Mouse (Mus musculus) forebrain, embryonic 13.5 days (tissue): Measurements from ENCODE around the gene Cntnap2. TPM values are rescaled to one million over a fixed set of nuclear protein-coding genes. Genes with fewer than 3 reads are reported as not detected.

Source experiments
- ATAC-seq: fragments of 200-750 bp; cut with Nextera tagmentation; 2 replicates; pipeline ENCODE4 v1.8.0; 2017
- H3K27ac ChIP-seq: fragments of 300-500 bp; sonication (generic); 2 replicates; pipeline ENCODE4 v1.5.1; 2015; ENCODE audit warnings: inconsistent platforms, mild to moderate bottlenecking, moderate library complexity
- H3K27me3 ChIP-seq: fragments of 300-500 bp; sonication (generic); 2 replicates; pipeline ENCODE4 v1.6.1; 2015; ENCODE audit warnings: mild to moderate bottlenecking, inconsistent platforms
- H3K36me3 ChIP-seq: fragments of 300-500 bp; sonication (generic); 2 replicates; pipeline ENCODE4 v1.6.1; 2015; ENCODE audit warnings: mild to moderate bottlenecking, inconsistent platforms; ENCODE audit not compliant: poor library complexity, severe bottlenecking
- H3K4me1 ChIP-seq: fragments of 300-500 bp; sonication (generic); 2 replicates; pipeline ENCODE4 v1.6.1; 2015; ENCODE audit warnings: inconsistent platforms
- H3K4me2 ChIP-seq: fragments of 300-500 bp; sonication (generic); 2 replicates; pipeline ENCODE4 v1.6.1; 2015; ENCODE audit warnings: inconsistent platforms, mild to moderate bottlenecking, moderate library complexity
- H3K4me3 ChIP-seq: fragments of 300-500 bp; sonication (generic); 2 replicates; pipeline ENCODE4 v1.5.1; 2015; ENCODE audit warnings: mild to moderate bottlenecking, inconsistent platforms
- H3K9ac ChIP-seq: fragments of 300-500 bp; sonication (generic); 2 replicates; pipeline ENCODE4 v1.6.1; 2015; ENCODE audit warnings: mild to moderate bottlenecking, inconsistent platforms
- H3K9me3 ChIP-seq: fragments of 300-500 bp; sonication (generic); replicated peaks from 2 replicates; pipeline ENCODE4 v1.6.1; 2016; ENCODE audit warnings: inconsistent platforms
- WGBS: fragments of 180-500 bp; shearing (Covaris S2); methylation state at CpG from one replicate; pipeline ENCODE4 v1.1.7; 2015; 5-methylcytosine and 5-hydroxymethylcytosine counted together
- polyA plus RNA-seq: library from polyadenylated mRNA; unstranded; fragments of >200 nt; fragmentation: Nextera tagmentation; extraction: Ambion mirVana; gene quantifications from 2 replicates; pipeline ENCODE4 v1.2.1, GENCODE M21; 2015

Cntnap2 gene
- polyA plus RNA-seq, 1 experiment from 2014 or later, result 83.7 TPM

GRCm38 (mm10) chr6:45974471-45975154, 915.5 kb downstream of the Cntnap2 start:
- Histone ChIP-seq H3K27me3 (no peaks in the 10 kb centered on the region), H3K4me1 (0 out of 2 replicates have a peak, but pooled peaks cover 5% of the 10 kb centered on the region), H3K36me3 (no peaks in the 10 kb centered on the region), H3K9ac (no peak overlapping the region), H3K4me2 (no peak overlapping the region), H3K27ac (no peak overlapping the region), H3K9me3 (no peaks in the 10 kb centered on the region), H3K4me3 (no peak overlapping the region)
- 52% methylated on average over 6 of the region's 6 CpGs for WGBS
- ATAC-seq, result no peak

GRCm38 (mm10) chr6:45979171-45979570, 920.0 kb downstream of the Cntnap2 start:
- no peaks in the 10 kb centered on the region for H3K27me3 ChIP-seq
- H3K4me1 ChIP-seq, result 0 out of 2 replicates have a peak, but pooled peaks cover 5% of the 10 kb centered on the region
- no peak overlapping the region for H3K9ac ChIP-seq
- H3K27ac ChIP-seq, result no peak overlapping the region
- ATAC-seq, result no peak
- no peak overlapping the region for H3K4me2 ChIP-seq
- 88% methylated on average over 2 of the region's 2 CpGs for WGBS
- no peak overlapping the region for H3K4me3 ChIP-seq
- no peaks in the 10 kb centered on the region for H3K9me3 ChIP-seq
- H3K36me3 ChIP-seq, result no peaks in the 10 kb centered on the region

- H3K4me3 ChIP-seq, result no peak overlapping the region
- no peak overlapping the region for H3K27ac ChIP-seq
- H3K27me3 ChIP-seq, result no peaks in the 10 kb centered on the region
- no peak for ATAC-seq
- peaks cover 6% of the 10 kb centered on the region; the same call in 1 of the 2 replicates for H3K4me1 ChIP-seq
- H3K36me3 ChIP-seq, result no peaks in the 10 kb centered on the region
- H3K9me3 ChIP-seq, result no peaks in the 10 kb centered on the region
- H3K4me2 ChIP-seq, result no peak overlapping the region
- H3K9ac ChIP-seq, result no peak overlapping the region
- WGBS, result 78% methylated on average over 3 of the region's 3 CpGs
Observed at GRCm38 (mm10) chr6:45988051-45988450, 928.9 kb downstream of the Cntnap2 start.

GRCm38 (mm10) chr6:45991086-45991485, 931.9 kb downstream of the Cntnap2 start:
- WGBS, result 89% methylated on average over 1 of the region's 1 CpGs
- ATAC-seq, result no peak
- no peak overlapping the region for H3K27ac ChIP-seq

GRCm38 (mm10) chr6:46022515-46023143, 963.5 kb downstream of the Cntnap2 start:
- no peak for ATAC-seq
- Histone ChIP-seq H3K9ac (no peak overlapping the region), H3K27me3 (no peaks in the 10 kb centered on the region), H3K4me2 (no peak overlapping the region), H3K36me3 (no peaks in the 10 kb centered on the region), H3K9me3 (no peaks in the 10 kb centered on the region), H3K27ac (no peak overlapping the region), H3K4me3 (no peak overlapping the region), H3K4me1 (no peaks in the 10 kb centered on the region)
- WGBS, result 76% methylated on average over 2 of the region's 2 CpGs

More at GRCm38 (mm10) chr6:45991086-45991485, 931.9 kb downstream of the Cntnap2 start:
- no peaks in the 10 kb centered on the region for H3K36me3 ChIP-seq
- peaks cover 6% of the 10 kb centered on the region; the same call in 1 of the 2 replicates for H3K4me1 ChIP-seq
- no peaks in the 10 kb centered on the region for H3K27me3 ChIP-seq
- no peak overlapping the region for H3K9ac ChIP-seq
- no peak overlapping the region for H3K4me3 ChIP-seq
- H3K4me2 ChIP-seq, result no peak overlapping the region
- no peaks in the 10 kb centered on the region for H3K9me3 ChIP-seq

- Histone ChIP-seq H3K27ac (no peak overlapping the region), H3K4me3 (no peak overlapping the region)
Observed at GRCm38 (mm10) chr6:46031821-46032594, 972.9 kb downstream of the Cntnap2 start.

GRCm38 (mm10) chr6:46033108-46033507, 974.0 kb downstream of the Cntnap2 start:
- H3K4me2 ChIP-seq, result no peak overlapping the region
- peak; percentile 38; the same call in 1 of the 2 replicates for ATAC-seq
- no peaks in the 10 kb centered on the region for H3K36me3 ChIP-seq
- no peaks in the 10 kb centered on the region for H3K27me3 ChIP-seq
- 64% methylated on average over 2 of the region's 2 CpGs for WGBS
- H3K4me3 ChIP-seq, result no peak overlapping the region
- no peaks in the 10 kb centered on the region for H3K9me3 ChIP-seq
- no peaks in the 10 kb centered on the region for H3K4me1 ChIP-seq
- H3K27ac ChIP-seq, result no peak overlapping the region
- no peak overlapping the region for H3K9ac ChIP-seq

More at GRCm38 (mm10) chr6:46031821-46032594, 972.9 kb downstream of the Cntnap2 start:
- Histone ChIP-seq H3K9me3 (no peaks in the 10 kb centered on the region), H3K4me2 (no peak overlapping the region), H3K4me1 (no peaks in the 10 kb centered on the region), H3K9ac (no peak overlapping the region), H3K36me3 (no peaks in the 10 kb centered on the region), H3K27me3 (no peaks in the 10 kb centered on the region)
- WGBS, result 88% methylated on average over 2 of the region's 2 CpGs
- no peak for ATAC-seq

- H3K9me3 ChIP-seq, result no peaks in the 10 kb centered on the region
- no peak for ATAC-seq
- 91% methylated on average over 4 of the region's 4 CpGs for WGBS
- no peaks in the 10 kb centered on the region for H3K4me1 ChIP-seq
- H3K9ac ChIP-seq, result no peak overlapping the region
- H3K27ac ChIP-seq, result no peak overlapping the region
- H3K4me3 ChIP-seq, result no peak overlapping the region
- H3K36me3 ChIP-seq, result no peaks in the 10 kb centered on the region
- no peak overlapping the region for H3K4me2 ChIP-seq
- H3K27me3 ChIP-seq, result no peaks in the 10 kb centered on the region
Observed at GRCm38 (mm10) chr6:46040671-46041070, 981.5 kb downstream of the Cntnap2 start.

- H3K9me3 ChIP-seq, result no peaks in the 10 kb centered on the region
- no peak overlapping the region for H3K4me2 ChIP-seq
- WGBS, result 14% methylated on average over 2 of the region's 2 CpGs
- H3K27ac ChIP-seq, result no peak overlapping the region
- ATAC-seq, result peak; percentile 51; the same call in 1 of the 2 replicates
- H3K36me3 ChIP-seq, result no peaks in the 10 kb centered on the region
- H3K9ac ChIP-seq, result no peak overlapping the region
- no peaks in the 10 kb centered on the region for H3K4me1 ChIP-seq
- no peaks in the 10 kb centered on the region for H3K27me3 ChIP-seq
- no peak overlapping the region for H3K4me3 ChIP-seq
Observed at GRCm38 (mm10) chr6:46080236-46080635, 1021.1 kb downstream of the Cntnap2 start.

GRCm38 (mm10) chr6:46081432-46081831, 1022.3 kb downstream of the Cntnap2 start:
- no peak overlapping the region for H3K27ac ChIP-seq
- H3K9me3 ChIP-seq, result no peaks in the 10 kb centered on the region
- H3K9ac ChIP-seq, result no peak overlapping the region
- H3K4me1 ChIP-seq, result no peaks in the 10 kb centered on the region
- no peak for ATAC-seq
- no peaks in the 10 kb centered on the region for H3K36me3 ChIP-seq
- no peak overlapping the region for H3K4me3 ChIP-seq
- no peak overlapping the region for H3K4me2 ChIP-seq
- H3K27me3 ChIP-seq, result no peaks in the 10 kb centered on the region

- Histone ChIP-seq H3K4me1 (no peaks in the 10 kb centered on the region), H3K36me3 (no peaks in the 10 kb centered on the region), H3K27me3 (no peaks in the 10 kb centered on the region), H3K9ac (no peak overlapping the region), H3K4me2 (no peak overlapping the region), H3K4me3 (no peak overlapping the region), H3K9me3 (no peaks in the 10 kb centered on the region), H3K27ac (no peak overlapping the region)
- peak; percentile 93 for ATAC-seq
- WGBS, result 50% methylated on average over 1 of the region's 1 CpGs
Observed at GRCm38 (mm10) chr6:46143189-46143841, 1084.2 kb downstream of the Cntnap2 start.

- no peak overlapping the region for H3K4me2 ChIP-seq
- peak; percentile 77; the same call in 1 of the 2 replicates for ATAC-seq
- H3K9me3 ChIP-seq, result no peaks in the 10 kb centered on the region
- no peaks in the 10 kb centered on the region for H3K36me3 ChIP-seq
- no peaks in the 10 kb centered on the region for H3K27me3 ChIP-seq
- 66% methylated on average over 1 of the region's 1 CpGs for WGBS
- no peaks in the 10 kb centered on the region for H3K4me1 ChIP-seq
- H3K27ac ChIP-seq, result no peak overlapping the region
- H3K9ac ChIP-seq, result no peak overlapping the region
- H3K4me3 ChIP-seq, result no peak overlapping the region
Observed at GRCm38 (mm10) chr6:46166837-46167236, 1107.7 kb downstream of the Cntnap2 start.
